Mouse (Mus musculus) megakaryocyte-erythroid progenitor cell, adult 5-6 weeks (primary cell): ENCODE data around the gene Olfr934. TPM values are rescaled to one million over a fixed set of nuclear protein-coding genes. Genes with fewer than 3 reads are reported as not detected.

Experiments used
- ATAC-seq: replicated peaks from 2 replicates; pipeline ENCODE4 v1.8.0; 2016; ENCODE audit warnings: mild to moderate bottlenecking, inconsistent platforms; ENCODE audit not compliant: severe bottlenecking, poor library complexity, low FRiP score, low TSS enrichment
- total RNA-seq, 2 experiments: library from RNA; stranded (forward) in 1 of 2; stranded (reverse) in 1 of 2; fragments of 200-1000, 215-1000 nt in 1 of 2; fragments of >200 nt in 1 of 2; fragmentation: Nextera tagmentation in 1 of 2; gene quantifications; 2 replicates each; pipeline ENCODE4 v1.2.3; 2014 to 2017

The Olfr934 gene
- total RNA-seq (2014; fragmentation: Nextera tagmentation) (not detected in 2 replicates), total RNA-seq (2017) (not detected in 2 replicates)

DNA sequence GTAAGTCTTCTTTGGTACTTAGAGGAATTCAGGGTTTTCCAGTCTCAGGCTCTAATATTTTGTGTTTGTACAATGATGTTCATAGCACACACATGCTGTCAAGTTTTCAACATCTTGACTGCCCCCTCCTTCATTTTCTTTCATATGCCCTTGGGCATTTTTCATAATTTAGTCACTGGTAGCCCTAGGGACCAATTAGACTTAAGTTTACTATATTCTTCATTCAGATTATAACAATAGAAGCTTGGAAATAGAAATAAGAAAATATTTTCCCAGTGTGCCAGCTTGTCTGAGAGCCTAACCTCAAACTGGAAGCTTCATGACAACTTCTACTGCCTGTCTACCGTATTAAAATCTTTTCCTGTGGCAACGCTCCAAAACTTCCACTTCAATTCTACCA lies at the start of gene Olfr934:
Gene Olfr934, minus strand, starts transcription at position 101 of the 400 bp plus-strand sequence.
- ATAC-seq = no peak

DNA sequence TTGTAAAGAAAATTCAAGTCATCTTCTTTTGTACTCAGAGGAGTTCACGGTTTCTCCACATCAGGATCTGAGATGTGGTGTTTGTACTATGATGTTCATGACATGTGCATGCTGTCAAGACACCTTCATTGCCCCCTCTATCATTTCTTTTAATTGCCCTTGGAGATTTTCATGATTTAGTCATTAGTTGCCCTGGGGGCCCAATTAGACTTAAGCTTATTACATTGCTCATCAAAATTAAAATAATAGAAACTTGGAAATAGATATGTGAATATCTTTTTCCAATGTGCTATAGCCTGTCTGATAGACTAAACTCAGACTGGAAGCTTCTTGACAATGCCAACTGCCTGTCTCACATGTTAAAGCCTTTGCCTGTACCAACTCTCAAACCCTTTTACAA lies 35.2 kb upstream of the Olfr934 start, which contains the start of gene Olfr146:
Gene Olfr146, minus strand, starts transcription at position 101 of the 400 bp plus-strand sequence.
- no peak for ATAC-seq

DNA sequence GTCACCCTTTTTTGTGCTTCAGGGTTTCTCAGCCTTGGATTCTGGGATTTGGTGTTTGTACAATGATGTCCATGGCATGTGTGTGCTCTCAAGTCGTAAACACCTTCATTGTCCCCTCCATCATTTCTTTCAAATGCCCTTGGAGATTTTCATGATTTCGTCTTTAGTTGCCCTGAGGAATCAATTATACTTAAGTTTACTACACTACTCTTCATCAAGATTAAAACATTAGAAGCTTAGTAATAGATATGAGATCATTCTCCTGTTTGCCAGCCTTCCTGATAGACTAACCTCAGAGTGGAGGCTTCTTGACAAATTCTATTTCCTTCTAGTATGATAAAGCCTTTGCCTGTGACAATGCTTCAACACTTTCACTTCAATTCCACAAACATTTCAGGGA lies 11.5 kb upstream of the Olfr934 start, which contains the start of gene Olfr935:
Gene Olfr935, minus strand, starts transcription at position 101 of the 400 bp plus-strand sequence.
- ATAC-seq = no peak

DNA sequence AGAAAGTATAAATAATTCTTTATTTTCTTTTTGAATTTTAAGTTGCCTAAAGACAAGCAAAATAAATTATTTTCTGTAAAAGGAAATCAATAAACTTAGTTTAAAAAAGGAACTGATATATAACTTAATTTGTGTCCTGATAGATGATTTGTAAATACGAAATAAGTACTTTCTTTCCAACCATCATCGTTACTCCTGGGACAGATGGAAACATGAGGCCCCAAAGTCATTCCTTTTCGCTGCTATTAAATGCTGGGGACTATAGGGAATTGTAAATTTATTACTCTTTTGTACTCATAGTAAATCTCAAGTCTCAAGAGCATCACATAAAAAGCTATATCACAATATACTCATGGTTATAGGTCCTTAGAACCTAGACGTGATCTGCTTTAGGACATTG lies 16.1 kb downstream of the Olfr934 start, which contains the start of gene Olfr933:
Gene Olfr933, plus strand, starts transcription at position 301 of the 400 bp plus-strand sequence.
- no peak for ATAC-seq

DNA sequence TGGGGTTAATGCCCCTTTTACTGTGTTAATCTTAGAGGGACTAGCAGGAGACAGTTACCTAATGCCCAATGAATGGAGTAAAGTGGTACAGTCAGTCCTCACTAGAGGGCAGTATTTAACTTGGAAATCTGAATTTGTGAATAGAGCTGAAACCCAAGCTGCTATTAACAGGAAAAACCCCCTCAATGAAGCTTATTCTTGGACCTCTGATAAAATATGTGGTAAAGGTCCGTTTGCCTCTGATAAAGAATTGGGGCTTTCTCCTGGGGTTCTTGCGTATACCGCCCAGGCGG lies 34.0 kb downstream of the Olfr934 start:
- ATAC-seq = no peak

DNA sequence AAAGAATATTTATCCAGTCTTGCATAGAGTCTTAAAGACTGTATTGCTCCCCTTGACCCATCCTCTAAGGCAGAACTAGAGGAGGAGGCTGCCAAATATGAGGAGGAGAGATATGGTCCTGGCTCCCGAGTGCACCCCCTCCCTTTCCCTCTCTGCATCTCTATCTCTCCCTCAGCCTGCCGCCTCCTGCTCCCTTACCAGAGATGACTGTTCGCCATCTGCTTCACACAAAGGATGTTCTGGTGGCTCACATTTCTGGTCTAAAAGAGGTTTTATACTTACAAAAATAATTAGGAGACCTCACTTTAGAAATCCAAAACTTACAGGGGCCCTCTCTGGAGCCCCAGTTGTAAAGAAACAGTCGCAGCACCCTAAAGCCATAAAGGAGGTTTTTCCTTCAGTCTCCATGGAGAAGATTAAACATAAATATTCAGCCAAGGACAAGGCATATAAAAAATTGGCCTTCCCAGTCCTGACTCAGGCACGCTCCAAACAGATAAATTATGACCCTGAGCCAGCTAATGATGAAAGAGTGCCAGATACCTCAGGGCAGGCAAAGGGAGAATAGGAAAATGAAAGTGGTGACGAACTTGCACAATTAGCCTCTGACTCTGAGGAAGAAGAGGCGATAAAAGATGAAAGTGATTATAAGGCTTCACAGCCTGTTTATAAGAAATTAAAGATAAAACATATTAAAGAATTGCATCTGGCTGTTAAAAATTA lies 34.6 kb downstream of the Olfr934 start:
- ATAC-seq = no peak

Other genes starting within 250 kb of the Olfr934 start
- 0.15 TPM in 1 of 2 replicates, not detected in the other for gene Olfr920, start 236.0 kb downstream of the Olfr934 start, total RNA-seq (2014; fragmentation: Nextera tagmentation)
- 0.19 and 0.33 TPM in 2 replicates for gene Olfr920, start 236.0 kb downstream of the Olfr934 start, total RNA-seq (2017)
- not detected in 2 replicates for gene Olfr921, start 215.2 kb downstream of the Olfr934 start, total RNA-seq (2014; fragmentation: Nextera tagmentation)
- not detected in 2 replicates for gene Olfr921, start 215.2 kb downstream of the Olfr934 start, total RNA-seq (2017)
- not detected in 2 replicates for gene Olfr922, start 173.7 kb downstream of the Olfr934 start, total RNA-seq (2014; fragmentation: Nextera tagmentation)
- gene Olfr922, start 173.7 kb downstream of the Olfr934 start, total RNA-seq (2017) = not detected in 2 replicates
- not detected in 2 replicates for gene Olfr923, start 161.8 kb downstream of the Olfr934 start, total RNA-seq (2014; fragmentation: Nextera tagmentation)
- gene Olfr923, start 161.8 kb downstream of the Olfr934 start, total RNA-seq (2017) = not detected in 2 replicates
- not detected in 2 replicates for gene Olfr924, start 143.9 kb downstream of the Olfr934 start, total RNA-seq (2014; fragmentation: Nextera tagmentation)
- gene Olfr924, start 143.9 kb downstream of the Olfr934 start, total RNA-seq (2017) = not detected in 2 replicates
- not detected in 2 replicates for gene Olfr26, start 133.3 kb downstream of the Olfr934 start, total RNA-seq (2014; fragmentation: Nextera tagmentation)
- not detected in 2 replicates for gene Olfr26, start 133.3 kb downstream of the Olfr934 start, total RNA-seq (2017)
- gene Olfr926, start 111.2 kb downstream of the Olfr934 start, total RNA-seq (2014; fragmentation: Nextera tagmentation) = not detected in 2 replicates
- not detected in 2 replicates for gene Olfr926, start 111.2 kb downstream of the Olfr934 start, total RNA-seq (2017)
- gene Olfr930, start 58.5 kb downstream of the Olfr934 start, total RNA-seq (2014; fragmentation: Nextera tagmentation) = not detected in 2 replicates
- not detected in 2 replicates for gene Olfr930, start 58.5 kb downstream of the Olfr934 start, total RNA-seq (2017)
- not detected in 2 replicates for gene Olfr933, start 16.0 kb downstream of the Olfr934 start, total RNA-seq (2014; fragmentation: Nextera tagmentation)
- not detected in 2 replicates for gene Olfr933, start 16.0 kb downstream of the Olfr934 start, total RNA-seq (2017)
- gene Olfr935, start 11.4 kb upstream of the Olfr934 start, total RNA-seq (2014; fragmentation: Nextera tagmentation) = not detected in 2 replicates
- gene Olfr935, start 11.4 kb upstream of the Olfr934 start, total RNA-seq (2017) = not detected in 2 replicates
- gene Olfr146, start 35.1 kb upstream of the Olfr934 start, total RNA-seq (2014; fragmentation: Nextera tagmentation) = not detected in 2 replicates
- not detected in 2 replicates for gene Olfr146, start 35.1 kb upstream of the Olfr934 start, total RNA-seq (2017)
- not detected in 2 replicates for gene Olfr937, start 76.6 kb upstream of the Olfr934 start, total RNA-seq (2014; fragmentation: Nextera tagmentation)
- gene Olfr937, start 76.6 kb upstream of the Olfr934 start, total RNA-seq (2017) = not detected in 2 replicates
- gene Olfr938, start 90.6 kb upstream of the Olfr934 start, total RNA-seq (2014; fragmentation: Nextera tagmentation) = not detected in 2 replicates
- gene Olfr938, start 90.6 kb upstream of the Olfr934 start, total RNA-seq (2017) = not detected in 2 replicates
- gene Olfr27, start 139.8 kb upstream of the Olfr934 start, total RNA-seq (2014; fragmentation: Nextera tagmentation) = not detected in 2 replicates
- not detected in 2 replicates for gene Olfr27, start 139.8 kb upstream of the Olfr934 start, total RNA-seq (2017)
- not detected in 2 replicates for gene Olfr943, start 178.0 kb upstream of the Olfr934 start, total RNA-seq (2014; fragmentation: Nextera tagmentation)
- gene Olfr943, start 178.0 kb upstream of the Olfr934 start, total RNA-seq (2017) = not detected in 2 replicates
- gene Olfr944, start 213.6 kb upstream of the Olfr934 start, total RNA-seq (2014; fragmentation: Nextera tagmentation) = not detected in 2 replicates
- not detected in 2 replicates for gene Olfr944, start 213.6 kb upstream of the Olfr934 start, total RNA-seq (2017)